Mouse (Mus musculus) kidney, postnatal 4 days (tissue): ENCODE measurements around the gene Ppp1r3f.

Experiments used
- DNase-seq, 2 experiments: peaks; one replicate each; pipeline ENCODE4 v3.0.0; 2021; ENCODE audit warnings: mixed read lengths in 2 of 2

Gene Ppp1r3f

DNA sequence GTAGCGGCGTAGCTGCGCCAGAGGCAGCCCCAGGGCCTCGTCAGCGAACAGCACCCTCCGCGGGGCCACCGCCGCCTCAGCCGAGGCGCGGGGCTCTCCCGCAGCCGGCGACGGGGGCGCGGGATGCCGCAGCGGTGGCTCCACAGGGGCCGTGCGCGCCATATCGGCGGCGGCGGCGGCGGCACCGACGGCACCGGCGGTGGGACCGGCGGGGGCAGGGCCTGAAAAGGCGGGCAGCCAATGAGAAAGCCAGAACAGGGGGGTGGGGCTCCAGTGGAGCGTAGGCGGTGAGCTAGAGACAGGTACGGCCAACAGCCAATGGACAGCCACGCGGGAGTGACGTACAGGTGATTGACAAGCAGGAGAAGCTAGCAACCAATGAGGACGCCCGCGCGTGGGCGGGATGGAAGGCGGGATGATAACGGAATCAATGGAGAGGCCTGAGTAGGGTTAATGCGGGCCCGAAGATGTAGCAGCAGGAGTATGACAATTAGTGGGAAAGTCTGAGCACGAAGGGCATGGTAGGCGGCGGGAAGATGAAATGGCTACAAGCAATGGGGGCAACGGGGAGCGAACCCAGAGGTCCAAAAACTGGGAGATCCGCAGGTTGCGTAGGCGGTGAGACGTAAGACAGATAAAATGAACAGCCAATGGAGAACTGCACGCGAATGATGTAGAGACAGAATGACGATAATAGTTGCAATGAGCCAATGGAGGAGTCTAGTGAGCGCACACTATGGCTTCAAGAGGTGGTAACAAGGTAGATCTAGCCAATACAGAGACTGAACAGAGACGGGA lies at the start of gene Ppp1r3f:
Gene Ppp1r3f, minus strand, starts transcription at position 197 of the 798 bp plus-strand sequence.
- DNase-seq = peak; percentile 93 to 96

DNA sequence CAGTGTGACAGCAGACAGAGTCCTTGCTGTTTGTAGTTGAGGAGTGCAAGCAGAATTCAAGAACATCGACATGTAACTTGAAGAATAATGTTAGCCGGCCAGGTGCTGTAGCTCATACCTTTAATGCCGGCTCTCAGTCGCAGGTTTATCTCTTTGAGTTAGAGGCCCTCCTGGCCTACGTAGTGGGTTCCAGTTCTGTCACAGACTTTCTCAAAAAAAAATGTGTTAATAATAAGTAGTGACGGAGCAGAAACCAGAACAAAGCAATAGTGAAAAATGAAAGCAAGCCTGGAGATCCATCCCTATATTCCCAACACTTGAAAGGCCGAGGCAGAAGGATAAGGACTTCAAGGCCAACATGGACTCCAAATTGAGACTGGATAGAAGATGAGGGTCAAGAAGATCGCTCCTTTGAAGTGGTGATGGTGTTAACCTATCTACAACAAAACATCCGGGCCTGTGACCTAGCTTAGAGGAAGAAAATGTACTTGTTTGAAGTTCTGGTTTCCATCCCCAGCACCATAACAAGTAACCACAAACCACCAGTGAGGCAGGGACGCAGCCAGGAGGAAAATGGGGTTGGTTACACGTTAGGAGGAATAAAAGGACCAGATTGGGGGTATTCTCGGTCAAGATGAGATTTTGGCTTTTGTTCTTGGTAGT lies 43.9 kb upstream of the Ppp1r3f start:
- no peak for DNase-seq

DNA sequence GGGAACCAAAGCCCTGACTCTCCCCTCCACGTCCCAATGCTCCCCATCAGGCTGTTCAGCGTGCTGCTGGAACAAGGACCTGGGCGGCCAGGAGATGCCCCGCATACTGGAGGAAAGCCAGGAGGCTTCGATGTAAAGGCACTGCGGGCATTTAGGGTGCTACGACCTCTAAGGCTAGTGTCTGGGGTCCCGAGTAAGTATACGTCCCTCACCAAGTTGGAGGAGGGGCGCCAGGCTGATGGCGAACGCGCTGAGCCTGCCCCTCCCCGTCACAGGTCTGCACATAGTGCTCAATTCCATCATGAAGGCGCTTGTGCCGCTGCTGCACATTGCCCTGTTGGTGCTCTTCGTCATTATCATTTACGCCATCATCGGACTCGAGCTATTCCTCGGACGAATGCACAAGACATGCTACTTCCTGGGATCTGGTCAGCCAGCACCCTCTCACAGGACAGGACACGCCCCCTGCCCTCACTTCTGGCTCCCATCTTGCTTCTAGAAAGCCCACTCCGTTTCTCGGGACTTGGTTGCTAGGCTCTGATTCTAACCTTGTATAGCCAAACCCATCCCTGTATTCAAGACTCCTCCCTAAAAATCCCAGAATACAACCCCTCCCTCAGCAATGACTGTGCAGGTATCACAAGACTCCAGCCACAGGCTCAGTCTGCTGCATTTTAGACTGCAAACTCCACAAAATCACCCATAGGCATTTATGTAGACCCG lies 36.6 kb upstream of the Ppp1r3f start:
- DNase-seq = peak in 1 of 2 experiments; percentile 8

DNA sequence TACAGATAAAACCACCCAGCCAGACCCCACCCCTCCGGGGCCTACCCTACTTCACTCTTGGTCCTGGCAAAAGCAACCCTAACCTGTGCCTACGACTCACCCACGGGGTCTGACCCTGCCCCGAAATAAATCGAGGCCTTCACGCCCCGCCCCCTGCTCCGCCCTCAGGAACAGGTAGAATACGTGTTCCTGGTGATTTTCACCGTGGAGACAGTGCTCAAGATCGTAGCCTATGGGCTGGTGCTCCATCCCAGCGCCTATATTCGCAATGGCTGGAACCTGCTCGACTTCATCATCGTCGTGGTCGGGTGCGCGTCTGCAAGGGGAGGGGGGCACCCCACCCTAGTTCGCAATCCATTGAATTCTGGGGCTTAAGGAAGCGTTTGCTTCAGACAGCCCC lies 36.0 kb upstream of the Ppp1r3f start:
- no peak for DNase-seq

GRCm38 (mm10) chrX:7606783-7607182 lies 32.7 kb upstream of the Ppp1r3f start, which contains the start of gene Cacna1f:
Gene Cacna1f, plus strand, starts transcription at chrX:7607083.
- DNase-seq = no peak

- no peak for DNase-seq
Measured at GRCm38 (mm10) chrX:7605575-7605941, 31.5 kb upstream of the Ppp1r3f start.

DNA sequence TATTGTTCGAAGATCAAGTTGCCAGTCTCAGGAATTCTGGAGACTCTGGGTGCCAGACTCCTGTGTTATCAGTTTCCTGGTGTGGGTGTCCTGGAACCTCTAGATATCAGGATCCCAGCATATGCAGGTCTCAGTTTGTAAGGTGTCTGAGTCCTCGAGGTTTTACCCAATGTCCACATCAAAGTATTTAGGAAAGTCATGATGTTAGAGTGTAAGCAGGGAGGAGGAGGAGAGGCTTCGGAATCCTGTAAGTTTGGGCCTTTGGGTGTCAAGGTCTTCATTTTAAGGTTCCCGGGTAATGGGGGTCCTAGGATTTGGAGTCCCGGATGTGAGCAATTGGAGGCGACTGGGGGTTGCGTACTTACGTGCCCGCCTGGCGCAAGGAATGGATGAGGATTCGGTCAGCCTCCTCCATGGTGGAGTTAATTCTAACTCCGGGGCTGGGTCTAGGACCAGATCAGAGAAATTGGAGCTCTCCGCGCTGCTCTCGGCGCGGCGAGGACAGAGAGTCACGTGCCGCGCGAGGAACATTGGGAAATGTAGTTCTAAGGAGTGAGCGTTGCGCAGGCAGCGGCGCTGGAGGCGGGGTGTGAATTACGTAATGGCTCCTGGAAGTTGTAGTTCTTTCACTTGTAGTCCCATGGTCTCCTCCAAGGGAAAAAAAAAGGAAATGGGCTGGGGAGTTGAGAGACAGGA lies 30.9 kb upstream of the Ppp1r3f start, which contains the start of gene Ccdc22:
Gene Ccdc22, minus strand, starts transcription at position 639 of the 696 bp plus-strand sequence.
- DNase-seq = peak; percentile 84 to 90

DNA sequence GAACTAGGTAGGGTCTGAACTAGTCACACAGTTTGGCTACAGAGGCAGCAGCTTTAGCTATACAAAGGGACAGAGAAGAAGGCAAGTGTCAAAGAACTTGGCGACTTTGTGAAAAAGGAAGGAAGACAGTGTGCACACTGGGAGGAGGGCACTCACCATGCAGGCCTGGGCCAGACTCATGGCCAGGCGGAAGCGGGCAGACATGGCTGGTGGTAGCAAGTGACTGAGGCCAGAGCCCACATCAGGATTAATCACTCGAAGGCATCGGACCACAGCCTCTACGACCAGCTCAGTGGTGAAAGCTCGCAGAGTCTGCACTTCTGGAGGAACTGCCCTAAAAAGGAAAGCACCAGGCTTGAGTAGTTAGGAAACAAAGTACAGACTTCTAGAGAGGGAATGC lies 29.9 kb upstream of the Ppp1r3f start:
- no peak for DNase-seq

- no peak for DNase-seq
Measured at GRCm38 (mm10) chrX:7595371-7595770, 21.3 kb upstream of the Ppp1r3f start.

DNA sequence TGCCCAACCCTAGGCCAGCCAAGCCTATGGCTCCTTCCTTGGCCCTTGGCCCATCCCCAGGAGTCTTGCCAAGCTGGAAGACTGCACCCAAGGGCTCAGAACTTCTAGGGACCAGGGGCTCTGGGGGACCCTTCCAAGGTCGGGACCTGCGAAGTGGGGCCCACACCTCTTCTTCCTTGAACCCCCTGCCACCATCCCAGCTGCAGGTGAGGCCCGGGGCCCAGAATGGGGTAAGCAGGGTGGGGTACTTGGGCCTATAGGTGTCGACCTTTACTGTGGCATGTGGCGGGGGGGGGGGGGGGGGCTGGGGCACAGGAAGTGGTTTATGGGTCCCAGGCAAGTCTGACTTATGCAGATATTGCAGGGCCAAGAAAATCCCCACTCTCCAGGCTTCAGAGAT lies 12.3 kb upstream of the Ppp1r3f start:
- DNase-seq = no peak

- no peak for DNase-seq
Measured at GRCm38 (mm10) chrX:7583881-7584280, 9.8 kb upstream of the Ppp1r3f start.

DNA sequence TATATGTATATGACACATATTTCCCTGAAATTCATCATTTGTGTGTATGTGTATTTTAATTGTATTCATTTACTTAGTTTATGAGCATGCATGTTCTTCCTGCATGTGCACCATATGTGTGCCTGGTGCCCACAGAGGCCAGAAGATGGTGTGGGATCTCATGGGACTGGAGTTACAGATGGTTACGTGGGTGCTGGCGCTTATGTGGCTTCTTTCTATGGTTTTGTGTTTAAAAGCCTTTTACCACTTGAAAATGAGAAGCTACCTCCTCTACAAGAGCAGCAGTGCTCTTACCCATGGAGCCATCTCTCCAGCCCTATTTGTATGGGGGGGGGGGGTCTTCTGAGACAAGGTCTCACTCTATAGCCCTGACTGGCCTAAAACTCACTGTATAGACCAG lies 7.1 kb upstream of the Ppp1r3f start:
- no peak for DNase-seq

GRCm38 (mm10) chrX:7574885-7575231 lies 775 bp upstream of the Ppp1r3f start:
- no peak for DNase-seq

DNA sequence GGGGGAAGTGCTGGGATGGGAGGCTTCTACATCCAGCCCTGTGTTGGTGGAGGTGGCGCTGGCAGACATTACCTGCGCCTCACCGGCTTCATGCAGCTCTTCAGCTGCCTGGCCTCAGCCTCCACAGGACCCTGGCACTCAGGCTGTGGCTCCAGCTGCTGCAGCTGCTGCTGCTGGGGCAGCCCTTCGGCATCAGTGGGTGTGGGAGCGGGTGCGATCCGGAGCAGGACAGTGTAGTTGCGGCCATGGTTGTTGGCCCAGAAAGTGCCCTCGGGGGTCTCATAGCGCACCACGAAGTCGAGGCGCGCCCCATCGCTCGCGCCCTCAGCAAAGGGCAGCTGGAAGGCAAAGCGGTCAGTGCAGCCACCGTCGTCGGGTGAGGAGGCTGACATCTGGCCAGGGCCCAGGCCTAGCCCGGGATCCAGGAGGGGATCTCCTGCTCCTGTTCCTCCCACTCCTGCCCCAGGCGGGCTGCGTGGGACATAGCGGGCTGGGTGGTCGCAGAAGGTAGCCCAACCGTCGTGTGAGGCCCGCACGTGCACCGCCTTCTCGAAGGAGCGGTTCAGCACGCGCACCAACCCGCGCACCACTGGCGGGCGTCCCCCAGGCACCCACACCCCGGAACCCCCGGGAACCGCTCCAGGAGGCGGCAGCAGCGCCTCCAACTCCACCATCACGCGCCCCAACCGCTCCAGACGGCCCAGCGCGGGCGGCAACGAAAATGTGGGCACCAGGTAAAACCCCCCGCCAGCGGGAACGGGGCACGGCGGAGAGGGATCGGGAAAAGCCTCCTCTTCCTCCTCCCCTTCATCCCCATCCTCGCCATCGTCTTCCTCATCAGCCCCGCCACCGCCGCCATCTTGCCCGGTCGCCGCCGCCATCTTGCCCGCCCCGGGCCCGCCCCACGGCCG lies 652 bp downstream of the Ppp1r3f start, which contains the start of gene Foxp3:
Gene Foxp3, plus strand, starts transcription at position 469 of the 911 bp plus-strand sequence.
- DNase-seq = peak; percentile 62 to 79

GRCm38 (mm10) chrX:7572466-7572865 lies 1.6 kb downstream of the Ppp1r3f start:
- DNase-seq = no peak

- no peak for DNase-seq
Measured at GRCm38 (mm10) chrX:7571565-7572136, 2.4 kb downstream of the Ppp1r3f start.

GRCm38 (mm10) chrX:7570481-7571175 lies 3.5 kb downstream of the Ppp1r3f start:
- no peak for DNase-seq

DNA sequence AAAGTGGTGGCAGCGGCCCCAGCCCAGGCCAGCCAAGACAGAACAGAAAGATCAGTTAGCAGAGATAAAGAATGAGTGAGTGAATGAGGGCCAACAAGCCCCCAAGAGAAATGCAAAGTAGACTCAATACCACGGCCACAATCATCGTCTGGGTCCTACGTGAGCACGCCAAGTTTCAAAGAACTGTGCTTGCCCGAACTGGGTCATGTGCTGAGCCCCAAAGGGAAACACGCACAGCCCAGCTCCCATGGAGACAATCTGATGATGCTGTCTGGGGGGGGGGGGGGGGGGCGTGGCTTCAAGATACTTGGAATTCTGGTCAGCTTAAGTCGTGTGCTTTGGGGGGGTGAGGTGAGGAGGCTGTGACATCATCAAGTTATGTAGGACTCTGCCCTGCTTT lies 6.6 kb downstream of the Ppp1r3f start:
- DNase-seq = no peak

DNA sequence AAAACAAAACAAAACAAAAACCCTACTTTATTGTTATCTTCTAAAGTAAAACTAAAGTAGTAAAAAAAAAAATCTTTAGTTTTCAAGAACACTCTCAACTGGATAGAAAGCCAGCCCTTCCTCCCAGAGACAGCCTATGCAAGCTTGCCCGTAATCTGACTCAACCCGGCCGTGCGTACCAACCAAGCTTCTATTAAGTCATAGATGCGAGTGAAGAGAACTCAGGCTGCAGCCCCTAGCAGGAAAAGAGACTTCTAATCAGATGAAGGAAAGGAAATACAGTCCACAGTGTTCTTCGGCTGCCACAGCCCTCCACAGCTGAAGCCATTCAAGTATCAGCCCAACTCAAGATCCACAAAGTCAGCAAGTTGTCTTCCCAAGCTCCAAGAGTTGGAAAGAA lies 7.7 kb downstream of the Ppp1r3f start:
- DNase-seq = no peak

- no peak for DNase-seq
Measured at GRCm38 (mm10) chrX:7563076-7563475, 11.0 kb downstream of the Ppp1r3f start.

- no peak for DNase-seq
Measured at GRCm38 (mm10) chrX:7553474-7553873, 20.6 kb downstream of the Ppp1r3f start.
